Mouse (Mus musculus) CH12.LX (cell line): ENCODE data around the gene Pald1. TPM values are rescaled to one million over a fixed set of nuclear protein-coding genes. Genes with fewer than 3 reads are reported as not detected.

ENCODE experiments used
- DNase-seq: peaks from one replicate; pipeline ENCODE4 v3.0.0-alpha.2; 2013; ENCODE audit errors: extremely low read depth
- H3K27ac ChIP-seq: 2 replicates; pipeline ENCODE4 v1.5.1; 2012; ENCODE audit warnings: low read depth, mild to moderate bottlenecking, control low read depth, moderate library complexity; ENCODE audit not compliant: insufficient read depth
- H3K27me3 ChIP-seq: replicated peaks from 2 replicates; pipeline ENCODE3; 2012; ENCODE audit warnings: inconsistent platforms
- H3K36me3 ChIP-seq, 2 experiments: replicated peaks in 1 of 2; 2 replicates each; pipeline versions ENCODE3 to v1.6.1; 2012; ENCODE audit warnings: inconsistent platforms in 1 of 2, low read length in 1 of 2, mild to moderate bottlenecking in 1 of 2, mixed read lengths in 1 of 2, moderate library complexity in 1 of 2; ENCODE audit not compliant: control insufficient read depth in 1 of 2, insufficient read depth in 1 of 2
- H3K4me1 ChIP-seq, 2 experiments: 2 replicates each; pipeline ENCODE4 v1.6.1; 2012; ENCODE audit warnings: inconsistent platforms in 1 of 2, moderate library complexity in 1 of 2; ENCODE audit not compliant: insufficient read depth in 2 of 2, control insufficient read depth in 1 of 2
- H3K4me2 ChIP-seq: 2 replicates; pipeline ENCODE4 v1.6.1; 2012; ENCODE audit warnings: low read depth, mild to moderate bottlenecking, control low read depth; ENCODE audit not compliant: poor library complexity, insufficient read depth, severe bottlenecking
- H3K4me3 ChIP-seq, 3 experiments: fragments of 150-350 bp in 1 of 3; sonication (generic) in 1 of 3; replicated peaks in 1 of 3; 2 replicates each; pipeline versions ENCODE3 to v1.5.1; 2011 to 2012; ENCODE audit warnings: low read depth in 2 of 3, low read length in 2 of 3, mild to moderate bottlenecking in 2 of 3, moderate library complexity in 2 of 3, control low read depth in 1 of 3, improper control_type of control experiment in 1 of 3, inconsistent platforms in 1 of 3, mixed read lengths in 1 of 3; ENCODE audit not compliant: poor library complexity in 1 of 3
- H3K79me2 ChIP-seq: replicated peaks from 2 replicates; pipeline ENCODE4 v1.6.1; 2012; ENCODE audit warnings: mild to moderate bottlenecking, moderate library complexity; ENCODE audit not compliant: control insufficient read depth, poor library complexity, insufficient read depth, severe bottlenecking; ENCODE audit errors: extremely low read depth
- H3K9ac ChIP-seq: 2 replicates; pipeline ENCODE4 v1.6.1; 2012; ENCODE audit warnings: low read depth, mild to moderate bottlenecking, control low read depth, moderate library complexity; ENCODE audit not compliant: insufficient read depth
- H3K9me3 ChIP-seq: replicated peaks from 2 replicates; pipeline ENCODE3; 2012; ENCODE audit warnings: low read length, inconsistent platforms, mixed read lengths
- BHLHE40 ChIP-seq: IDR thresholded peaks from 2 replicates; pipeline ENCODE4 v1.6.1; 2011; ENCODE audit warnings: mild to moderate bottlenecking, low read depth, low read length, improper control_type of control experiment
- CHD1 ChIP-seq: IDR thresholded peaks from 2 replicates; pipeline ENCODE4 v1.6.1; 2012; ENCODE audit warnings: low read depth, low read length, improper control_type of control experiment, inconsistent platforms
- CHD2 ChIP-seq: IDR thresholded peaks from 2 replicates; pipeline ENCODE4 v1.6.1; 2011; ENCODE audit warnings: low read length, improper control_type of control experiment
- EP300 ChIP-seq: IDR thresholded peaks from 2 replicates; pipeline ENCODE4 v1.6.1; 2011; ENCODE audit warnings: low read length, improper control_type of control experiment
- GABPA ChIP-seq: IDR thresholded peaks from 2 replicates; pipeline ENCODE4 v1.6.1; 2012; ENCODE audit warnings: low read depth, low read length, improper control_type of control experiment, inconsistent platforms; ENCODE audit not compliant: insufficient replicate concordance
- IRF4 ChIP-seq: IDR thresholded peaks from 2 replicates; pipeline ENCODE4 v1.6.1; 2014; ENCODE audit warnings: low read depth, mild to moderate bottlenecking, inconsistent platforms, low read length, improper control_type of control experiment
- MAX ChIP-seq: IDR thresholded peaks from 2 replicates; pipeline ENCODE4 v1.6.1; 2011; ENCODE audit warnings: low read length, improper control_type of control experiment
- MAZ ChIP-seq: IDR thresholded peaks from 2 replicates; pipeline ENCODE4 v1.6.1; 2012; ENCODE audit warnings: low read depth, mild to moderate bottlenecking, inconsistent platforms, low read length, improper control_type of control experiment, moderate library complexity
- MYC ChIP-seq: IDR thresholded peaks from 2 replicates; pipeline ENCODE4 v1.6.1; 2011; ENCODE audit warnings: low read depth, mild to moderate bottlenecking, improper control_type of control experiment, low read length
- PAX5 ChIP-seq: IDR thresholded peaks from 2 replicates; pipeline ENCODE4 v1.6.1; 2012; ENCODE audit warnings: low read length, inconsistent platforms, mixed read lengths
- POLR2A ChIP-seq: IDR thresholded peaks from 2 replicates; pipeline ENCODE4 v1.6.1; 2011; ENCODE audit warnings: low read depth, mild to moderate bottlenecking, improper control_type of control experiment, low read length
- POLR2AphosphoS2 ChIP-seq: IDR thresholded peaks from 2 replicates; pipeline ENCODE4 v1.6.1; 2011; ENCODE audit warnings: low read depth, low read length, improper control_type of control experiment
- SMC3 ChIP-seq: IDR thresholded peaks from 2 replicates; pipeline ENCODE4 v1.6.1; 2011; ENCODE audit warnings: low read depth, low read length, improper control_type of control experiment
- TCF12 ChIP-seq: IDR thresholded peaks from 2 replicates; pipeline ENCODE4 v1.6.1; 2014; ENCODE audit warnings: low read depth, mild to moderate bottlenecking, inconsistent platforms, low read length, improper control_type of control experiment
- UBTF ChIP-seq: IDR thresholded peaks from 2 replicates; pipeline ENCODE4 v1.6.1; 2012; ENCODE audit warnings: low read depth, mild to moderate bottlenecking, inconsistent platforms, low read length, improper control_type of control experiment, moderate library complexity
- USF2 ChIP-seq: conservative IDR thresholded peaks from 2 replicates; pipeline ENCODE4 v1.6.1; 2011; ENCODE audit warnings: low read depth, low read length, improper control_type of control experiment
- ZKSCAN1 ChIP-seq: IDR thresholded peaks from 2 replicates; pipeline ENCODE4 v1.6.1; 2012; ENCODE audit warnings: low read depth, inconsistent platforms, low read length, improper control_type of control experiment, borderline replicate concordance
- ZNF384 ChIP-seq: IDR thresholded peaks from 2 replicates; pipeline ENCODE4 v1.6.1; 2012; ENCODE audit warnings: low read depth, low read length, improper control_type of control experiment, inconsistent platforms
- dilution Hi-C: fragments of 300-500 bp; cut with MboI; formaldehyde crosslinking; loops from 2 replicates; pipeline ENCODE4 v1.14.3; 2020; ENCODE audit warnings: low sequenced_read_pairs; ENCODE audit not compliant: extremely low pct_unique_long_range_greater_than_20kb, extremely low pct_ligation_motif_present
- in situ Hi-C: fragments of 300-500 bp; cut with MboI; formaldehyde crosslinking; loops from 3 replicates; pipeline ENCODE4 v1.14.3; 2019; ENCODE audit warnings: low sequenced_read_pairs, low pct_ligation_motif_present, low pct_unique_long_range_greater_than_20kb, mixed read lengths
- polyA plus RNA-seq: library from polyadenylated mRNA; unstranded; fragments of >175 nt; gene quantifications from 2 replicates; pipeline ENCODE4 v1.2.1, GENCODE M21; 2012; ENCODE audit warnings: low read depth; ENCODE audit not compliant: insufficient read length
- total RNA-seq, 2 experiments: library from RNA; depleted of rRNA; stranded (reverse); fragments of 300-350 nt in 1 of 2; fragments of >200 nt in 1 of 2; gene quantifications; 2 replicates each; pipeline ENCODE4 v1.2.3; 2012 to 2014

Gene Pald1
- total and polyA plus RNA-seq, 3 experiments = 1.5 to 2.0 (median 1.5) TPM

GRCm38 (mm10) chr10:61412910-61413625 is 29.7 kb upstream of the Pald1 start:
- in situ Hi-C loops (no loop called here), dilution Hi-C loops (no loop called here)
- H3K9me3 ChIP-seq = no peaks in the 10 kb centered on the region
- H3K4me1 ChIP-seq = peaks cover 3 to 14% of the 10 kb centered on the region in 2 experiments; a peak in 2 of 4 replicates
- peak; percentile 28 for DNase-seq
- H3K79me2 ChIP-seq = no peaks in the 10 kb centered on the region
- TF ChIP-seq ZNF384 (peak; percentile 41; the same call in 1 of the 2 replicates), EP300 (peak; percentile 66), USF2 (no peak), POLR2AphosphoS2 (no peak), ZKSCAN1 (no peak), PAX5 (no peak), GABPA (no peak), BHLHE40 (no peak), IRF4 (peak; percentile 54; the same call in 1 of the 2 replicates)
- peak overlapping the region; percentile 11; the same call in 1 of the 2 replicates for H3K4me2 ChIP-seq
- H3K36me3 ChIP-seq = no peaks in the 10 kb centered on the region
- H3K27me3 ChIP-seq = no peaks in the 10 kb centered on the region
- H3K27ac ChIP-seq = no peak overlapping the region
- no peak overlapping the region for H3K9ac ChIP-seq
- H3K4me3 ChIP-seq = no peak overlapping the region

- Histone ChIP-seq H3K9me3 (no peaks in the 10 kb centered on the region), H3K27ac (no peak overlapping the region), H3K36me3 (no peaks in the 10 kb centered on the region), H3K9ac (no peak overlapping the region), H3K4me2 (no peak overlapping the region), H3K4me1 (peaks cover 3 to 14% of the 10 kb centered on the region in 2 experiments; a peak in 2 of 4 replicates), H3K79me2 (no peaks in the 10 kb centered on the region), H3K27me3 (no peaks in the 10 kb centered on the region), H3K4me3 (no peak overlapping the region)
- TF ChIP-seq POLR2A (no peak), SMC3 (no peak), UBTF (no peak), TCF12 (no peak), MAX (no peak), POLR2AphosphoS2 (no peak), MYC (no peak), PAX5 (no peak), CHD2 (no peak), CHD1 (no peak), MAZ (no peak)
- in situ Hi-C loops (no loop called here), dilution Hi-C loops (no loop called here)
- DNase-seq = no peak
Observed at GRCm38 (mm10) chr10:61410193-61410592, 26.9 kb upstream of the Pald1 start.
